Mouse (Mus musculus): Measurements from ENCODE around the gene Neu3. TPM values are rescaled to one million over a fixed set of nuclear protein-coding genes. Genes with fewer than 3 reads are reported as not detected.

Neu3 gene
- total and polyA plus RNA-seq, 2 experiments from 2014 or later: 1.6 to 2.1 TPM

GRCm38 (mm10) chr7:99851618-99852017 is 23.4 kb upstream of the Neu3 start:
- WGBS: 82% methylated on average over 6 of the region's 6 CpGs
- TF ChIP-seq CTCF (IDR thresholded peaks at IDR 0.05; ENCODE audit: low read depth): no peak
- H3K9me3 ChIP-seq (ENCODE audit: low read length): no peaks in the 10 kb centered on the region
- DNase-seq (ENCODE audit: low spot score) (no peak), ATAC-seq (no peak)
- no peak overlapping the region for H3K9ac ChIP-seq (replicated peaks; ENCODE audit: low read length)
- no peak overlapping the region for H3K4me3 ChIP-seq (ENCODE audit: low read length)
- H3K27me3 ChIP-seq (ENCODE audit: insufficient read depth, low read length): no peaks in the 10 kb centered on the region
- H3K4me1 ChIP-seq (ENCODE audit: insufficient read depth, low read length): 0 out of 2 replicates have a peak, but pooled peaks cover 2% of the 10 kb centered on the region
- peaks cover 21% of the 10 kb centered on the region for H3K36me3 ChIP-seq (ENCODE audit: insufficient read depth, low read length)
- H3K4me2 ChIP-seq (ENCODE audit: low read depth, low read length): no peak overlapping the region
- H3K27ac ChIP-seq: no peak overlapping the region

- H3K9me3 ChIP-seq (ENCODE audit: low read length): no peaks in the 10 kb centered on the region
- 38% methylated on average over 1 of the region's 1 CpGs for whole genome bisulfite sequencing
- no peak overlapping the region for H3K9ac ChIP-seq (replicated peaks; ENCODE audit: low read length)
- peaks cover 25% of the 10 kb centered on the region for H3K36me3 ChIP-seq (ENCODE audit: insufficient read depth, low read length)
- H3K4me3 ChIP-seq (ENCODE audit: low read length): no peak overlapping the region
- no peaks in the 10 kb centered on the region for H3K27me3 ChIP-seq (ENCODE audit: insufficient read depth, low read length)
- H3K27ac ChIP-seq: no peak overlapping the region; the same call in 1 of the 2 replicates
- TF ChIP-seq CTCF (IDR thresholded peaks at IDR 0.05; ENCODE audit: low read depth): no peak
- H3K4me1 ChIP-seq (ENCODE audit: insufficient read depth, low read length): 0 out of 2 replicates have a peak, but pooled peaks cover 2% of the 10 kb centered on the region
- DNase-seq (ENCODE audit: low spot score): no peak
- ATAC-seq: no peak
- H3K4me2 ChIP-seq (ENCODE audit: low read depth, low read length): no peak overlapping the region
Measured at GRCm38 (mm10) chr7:99851121-99851520, 22.9 kb upstream of the Neu3 start.

- DNase-seq (ENCODE audit: low spot score) (no peak), ATAC-seq (no peak)
- TF ChIP-seq CTCF (IDR thresholded peaks at IDR 0.05; ENCODE audit: low read depth): no peak
- Histone ChIP-seq H3K9ac (replicated peaks; ENCODE audit: low read length) (no peak overlapping the region), H3K27me3 (ENCODE audit: insufficient read depth, low read length) (no peaks in the 10 kb centered on the region), H3K27ac (no peak overlapping the region; the same call in 1 of the 2 replicates), H3K9me3 (ENCODE audit: low read length) (no peaks in the 10 kb centered on the region), H3K4me3 (ENCODE audit: low read length) (no peak overlapping the region), H3K4me2 (ENCODE audit: low read depth, low read length) (no peak overlapping the region), H3K4me1 (ENCODE audit: insufficient read depth, low read length) (0 out of 2 replicates have a peak, but pooled peaks cover 2% of the 10 kb centered on the region), H3K36me3 (ENCODE audit: insufficient read depth, low read length) (peaks cover 30% of the 10 kb centered on the region)
- WGBS: 69% methylated on average over 5 of the region's 5 CpGs
Measured at GRCm38 (mm10) chr7:99850534-99850933, 22.3 kb upstream of the Neu3 start.

- 0 out of 2 replicates have a peak, but pooled peaks cover 2% of the 10 kb centered on the region for H3K4me1 ChIP-seq (ENCODE audit: insufficient read depth, low read length)
- no peak for TF ChIP-seq CTCF (IDR thresholded peaks at IDR 0.05; ENCODE audit: low read depth)
- DNase-seq (ENCODE audit: low spot score) (no peak), ATAC-seq (no peak)
- H3K27ac ChIP-seq: no peak overlapping the region
- no peak overlapping the region for H3K4me2 ChIP-seq (ENCODE audit: low read depth, low read length)
- no peaks in the 10 kb centered on the region for H3K9me3 ChIP-seq (ENCODE audit: low read length)
- H3K9ac ChIP-seq (replicated peaks; ENCODE audit: low read length): no peak overlapping the region
- no peak overlapping the region for H3K4me3 ChIP-seq (ENCODE audit: low read length)
- WGBS: 95% methylated on average over 8 of the region's 8 CpGs
- no peaks in the 10 kb centered on the region for H3K27me3 ChIP-seq (ENCODE audit: insufficient read depth, low read length)
- peaks cover 56% of the 10 kb centered on the region for H3K36me3 ChIP-seq (ENCODE audit: insufficient read depth, low read length)
Measured at GRCm38 (mm10) chr7:99845533-99846236, 17.5 kb upstream of the Neu3 start.

GRCm38 (mm10) chr7:99838241-99838640 is 10.0 kb upstream of the Neu3 start:
- peak; percentile 29; the same call in 1 of the 2 replicates for TF ChIP-seq CTCF (IDR thresholded peaks at IDR 0.05; ENCODE audit: low read depth)
- Histone ChIP-seq H3K9me3 (ENCODE audit: low read length) (no peaks in the 10 kb centered on the region), H3K9ac (replicated peaks; ENCODE audit: low read length) (no peak overlapping the region), H3K27me3 (ENCODE audit: insufficient read depth, low read length) (no peaks in the 10 kb centered on the region), H3K4me3 (ENCODE audit: low read length) (no peak overlapping the region), H3K27ac (no peak overlapping the region), H3K4me2 (ENCODE audit: low read depth, low read length) (no peak overlapping the region), H3K4me1 (ENCODE audit: insufficient read depth, low read length) (no peaks in the 10 kb centered on the region), H3K36me3 (ENCODE audit: insufficient read depth, low read length) (peaks cover 53% of the 10 kb centered on the region)
- no peak for DNase-seq (ENCODE audit: low spot score)
- no peak for ATAC-seq
- WGBS: 92% methylated on average over 3 of the region's 3 CpGs

GRCm38 (mm10) chr7:99837358-99838071 is 9.3 kb upstream of the Neu3 start:
- ATAC-seq (no peak), DNase-seq (ENCODE audit: low spot score) (no peak)
- Histone ChIP-seq H3K4me1 (ENCODE audit: insufficient read depth, low read length) (no peaks in the 10 kb centered on the region), H3K9ac (replicated peaks; ENCODE audit: low read length) (no peak overlapping the region), H3K27me3 (ENCODE audit: insufficient read depth, low read length) (no peaks in the 10 kb centered on the region), H3K27ac (no peak overlapping the region), H3K4me2 (ENCODE audit: low read depth, low read length) (no peak overlapping the region), H3K4me3 (ENCODE audit: low read length) (no peak overlapping the region), H3K36me3 (ENCODE audit: insufficient read depth, low read length) (peaks cover 46% of the 10 kb centered on the region), H3K9me3 (ENCODE audit: low read length) (no peaks in the 10 kb centered on the region)
- 82% methylated on average over 6 of the region's 6 CpGs for WGBS
- TF ChIP-seq CTCF (IDR thresholded peaks at IDR 0.05; ENCODE audit: low read depth): no peak
